ENCODE assay signal across 8 mouse cellular contexts in genomic region chr1:168246968-168247724, GRCm38 (mm10).
DNase-seq lines count a peak whose midpoint lies in the region; ATAC-seq and TF ChIP-seq lines count a peak whose summit lies in the region.

No protein-coding gene starts in this region.

- H3K4me3 ChIP-seq in kidney, embryonic 14.5 days (ENCODE audit: low read length) = no peak overlapping the region
- H3K4me3 ChIP-seq in embryonic facial prominence, embryonic 13.5 days = no peak overlapping the region
- no peak overlapping the region for H3K4me3 ChIP-seq in lung, postnatal 0 days (ENCODE audit: low read depth, low read length)

- no peak for TF ChIP-seq CTCF in lung, postnatal 0 days (IDR thresholded peaks at IDR 0.05)

- no peaks in the 10 kb centered on the region for H3K36me3 ChIP-seq in kidney, embryonic 14.5 days (ENCODE audit: control insufficient read depth, insufficient read depth, low read length)
- H3K36me3 ChIP-seq in embryonic facial prominence, embryonic 13.5 days = no peaks in the 10 kb centered on the region
- no peaks in the 10 kb centered on the region for H3K36me3 ChIP-seq in lung, postnatal 0 days (ENCODE audit: insufficient read depth, low read length)

- no peaks in the 10 kb centered on the region for H3K27me3 ChIP-seq in kidney, embryonic 14.5 days (ENCODE audit: control insufficient read depth, insufficient read depth, low read length)
- no peaks in the 10 kb centered on the region for H3K27me3 ChIP-seq in embryonic facial prominence, embryonic 13.5 days
- H3K27me3 ChIP-seq in lung, postnatal 0 days (replicated peaks; ENCODE audit: insufficient read depth, low read length) = no peaks in the 10 kb centered on the region

- no peak for TF ChIP-seq EP300 in lung, postnatal 0 days (IDR thresholded peaks at IDR 0.05)

- no peak overlapping the region for H3K9ac ChIP-seq in kidney, embryonic 14.5 days (ENCODE audit: low read depth, low read length)
- H3K9ac ChIP-seq in embryonic facial prominence, embryonic 13.5 days = 0 out of 2 replicates have a peak overlapping the region, but pooled peaks have one; percentile 17
- no peak overlapping the region for H3K9ac ChIP-seq in lung, postnatal 0 days (replicated peaks; ENCODE audit: low read depth)

- peaks cover 48% of the 10 kb centered on the region for H3K4me1 ChIP-seq in kidney, embryonic 14.5 days (ENCODE audit: control insufficient read depth, insufficient read depth, low read length)
- H3K4me1 ChIP-seq in embryonic facial prominence, embryonic 13.5 days = peaks cover 76% of the 10 kb centered on the region
- H3K4me1 ChIP-seq in lung, postnatal 0 days (ENCODE audit: insufficient read depth, low read depth, low read length) = no peaks in the 10 kb centered on the region

- no peak for ATAC-seq in kidney, embryonic 14.5 days (ENCODE audit: low FRiP score, low TSS enrichment)
- 0 out of 2 replicates have a peak, but pooled peaks have one; percentile 50 for ATAC-seq in embryonic facial prominence, embryonic 13.5 days (ENCODE audit: insufficient number of reproducible peaks, insufficient read depth, low FRiP score, low TSS enrichment, low read depth)
- ATAC-seq in lung, postnatal 0 days = no peak; the same call in 1 of the 2 replicates
- no peak for ATAC-seq in CD4-positive, CD25-positive, alpha-beta regulatory T cell, adult 4 months

- H3K4me2 ChIP-seq in kidney, embryonic 14.5 days (replicated peaks; ENCODE audit: low read depth, low read length) = no peak overlapping the region
- H3K4me2 ChIP-seq in embryonic facial prominence, embryonic 13.5 days = peak overlapping the region; percentile 40
- no peak overlapping the region for H3K4me2 ChIP-seq in lung, postnatal 0 days (replicated peaks; ENCODE audit: low read depth, low read length)

- H3K27ac ChIP-seq in kidney, embryonic 14.5 days (ENCODE audit: low read depth, low read length) = no peak overlapping the region
- H3K27ac ChIP-seq in embryonic facial prominence, embryonic 13.5 days = peak overlapping the region; percentile 86
- H3K27ac ChIP-seq in lung, postnatal 0 days (ENCODE audit: low read length) = no peak overlapping the region

- H3K9me3 ChIP-seq in kidney, embryonic 14.5 days (ENCODE audit: control insufficient read depth, low read length) = no peaks in the 10 kb centered on the region
- no peaks in the 10 kb centered on the region for H3K9me3 ChIP-seq in embryonic facial prominence, embryonic 13.5 days
- no peaks in the 10 kb centered on the region for H3K9me3 ChIP-seq in lung, postnatal 0 days (ENCODE audit: low read length)

- DNase-seq in kidney, adult 11 months = peak; percentile 32
- DNase-seq in heart, postnatal 4 days = peak; percentile 25
- peak; percentile 37 for DNase-seq in lung, postnatal 0 days (ENCODE audit: low spot score)
- no peak for DNase-seq in thymus, postnatal 36 days
- DNase-seq in T-cell, adult 2 months (ENCODE audit: low spot score) = no peak

- WGBS in kidney, embryonic 14.5 days = 37% methylated on average over 10 of the region's 10 CpGs
- 21% methylated on average over 10 of the region's 10 CpGs for WGBS in embryonic facial prominence, embryonic 13.5 days
- WGBS in lung, postnatal 0 days = 42% methylated on average over 10 of the region's 10 CpGs

Comparison
In these comparisons a context has a peak if more than half of its experiments do, and no peak if none do; other contexts are left out.
1. DNase-seq: peak in kidney, adult 11 months (single experiment), heart, postnatal 4 days (single experiment) and lung, postnatal 0 days (single experiment); none in thymus, postnatal 36 days (0 of 2) and T-cell, adult 2 months (single experiment).